Mouse (Mus musculus): ENCODE results near the gene Rgs10.

Gene Rgs10

DNA sequence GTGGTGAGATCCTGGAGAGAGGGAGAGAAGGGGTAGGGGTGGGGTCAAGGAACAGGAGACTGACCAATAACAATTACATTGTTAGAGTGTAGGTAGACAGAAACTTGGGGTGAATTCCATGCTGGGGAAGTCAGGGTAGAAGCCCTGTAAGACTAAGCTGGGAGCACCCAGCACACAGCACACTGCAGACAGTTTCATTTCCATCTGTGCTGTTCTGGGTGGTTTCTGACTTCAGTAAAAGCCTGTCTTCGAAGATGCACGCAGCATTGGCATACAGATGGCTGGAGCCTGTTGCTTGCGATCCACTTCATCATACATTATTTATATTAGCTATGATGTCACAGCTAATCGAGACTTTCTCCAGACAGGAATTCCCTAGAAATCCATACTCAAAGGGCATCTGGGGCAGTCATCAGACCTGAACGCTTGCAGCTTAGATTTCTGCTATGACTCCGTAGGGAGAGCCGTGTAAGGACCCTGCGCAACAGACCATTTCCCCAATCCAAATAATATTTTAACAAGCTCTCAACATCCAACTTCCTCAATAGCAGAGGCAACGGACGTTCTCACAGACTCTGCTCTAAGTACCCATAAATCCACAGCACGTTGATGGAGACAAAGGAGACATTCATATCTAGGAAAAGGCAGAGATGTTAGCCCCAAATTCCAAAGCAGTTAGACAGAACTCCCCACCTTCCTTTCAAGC is 7.7 kb downstream of the Rgs10 start:
- DNase-seq (ENCODE audit: low spot score in 2 of 2): peak in 1 of 2 experiments; percentile 56

DNA sequence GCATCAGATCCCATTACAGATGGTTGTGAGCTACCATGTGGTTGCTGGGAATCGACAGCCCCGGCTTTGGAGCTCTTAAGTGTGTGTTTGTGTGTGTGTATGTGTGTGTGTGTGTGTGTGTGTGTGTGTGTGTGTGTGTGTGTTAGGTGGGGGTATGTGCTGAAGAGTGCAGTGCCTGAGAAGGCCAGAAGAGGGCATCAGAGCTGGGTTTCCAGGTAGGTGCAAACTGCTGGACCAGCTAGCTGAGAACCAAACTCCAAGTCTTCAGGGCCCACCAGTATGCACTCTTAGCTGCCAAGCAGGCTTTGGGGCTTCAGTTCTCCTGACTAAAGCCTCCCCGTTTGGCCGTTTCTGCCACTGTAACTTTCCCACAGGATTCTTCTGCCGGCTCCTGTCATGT is 10.3 kb downstream of the Rgs10 start:
- DNase-seq (ENCODE audit: low spot score in 2 of 2): peak in 1 of 2 experiments; percentile 68

DNA sequence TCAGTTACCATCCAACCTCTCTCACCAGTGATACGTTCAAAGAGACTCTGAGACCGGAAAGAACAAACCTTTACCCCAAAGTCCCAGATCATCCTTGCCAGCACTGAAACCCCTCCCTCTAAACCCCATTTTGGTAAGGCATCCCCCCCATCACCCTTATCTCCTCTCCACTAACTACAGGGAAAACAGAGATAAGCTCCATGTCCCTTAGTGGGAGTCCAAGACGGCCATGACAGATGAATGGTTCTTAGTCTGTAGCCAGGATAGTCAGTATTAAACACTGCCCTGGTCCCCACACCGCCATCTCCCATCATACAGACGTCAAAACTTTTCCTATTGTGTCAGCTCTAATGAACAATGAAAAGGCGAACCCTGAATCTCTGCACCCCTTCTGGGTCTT is 14.6 kb downstream of the Rgs10 start:
- DNase-seq (ENCODE audit: low spot score in 2 of 2): no peak

DNA sequence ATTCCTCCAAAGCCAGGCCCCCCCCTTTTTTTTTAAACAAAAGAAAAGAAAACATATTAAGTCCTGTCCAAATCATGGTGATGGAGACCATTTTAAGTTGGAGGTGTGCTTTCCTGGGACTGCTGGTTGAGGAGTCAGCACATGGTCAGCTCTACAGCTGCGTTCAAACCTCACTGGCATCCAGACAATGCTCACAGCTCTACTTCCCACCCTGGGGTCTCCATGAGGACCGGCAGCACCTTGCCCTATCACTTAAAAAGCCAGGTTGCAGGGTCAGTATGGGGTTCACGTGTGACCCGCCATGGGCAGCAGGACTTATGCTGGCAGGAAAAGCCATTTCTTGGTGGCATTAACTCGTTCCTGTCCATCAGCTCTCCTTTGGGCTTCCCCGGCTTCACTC is 15.0 kb downstream of the Rgs10 start:
- peak in 1 of 2 experiments; percentile 56 for DNase-seq (ENCODE audit: low spot score in 2 of 2)

DNA sequence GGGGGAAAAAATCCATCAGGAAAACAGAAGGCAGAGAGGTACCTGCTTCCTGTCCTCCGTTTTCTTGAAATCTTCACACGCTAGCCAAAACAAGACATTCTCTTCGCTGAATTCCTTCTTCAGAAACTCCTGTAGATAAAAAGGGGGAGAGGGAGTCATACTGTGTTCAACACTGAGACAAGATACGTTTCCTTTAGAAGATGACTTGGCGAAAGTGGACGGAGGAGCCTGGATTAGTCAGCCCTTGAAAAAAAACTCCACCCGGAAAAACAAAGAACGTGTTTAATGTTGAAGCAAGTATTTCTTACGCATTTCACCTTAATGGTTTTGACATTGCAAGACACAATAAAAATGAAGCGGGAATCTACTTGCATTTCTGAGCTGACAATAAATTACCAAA is 15.4 kb downstream of the Rgs10 start:
- no peak for DNase-seq (ENCODE audit: low spot score in 2 of 2)

DNA sequence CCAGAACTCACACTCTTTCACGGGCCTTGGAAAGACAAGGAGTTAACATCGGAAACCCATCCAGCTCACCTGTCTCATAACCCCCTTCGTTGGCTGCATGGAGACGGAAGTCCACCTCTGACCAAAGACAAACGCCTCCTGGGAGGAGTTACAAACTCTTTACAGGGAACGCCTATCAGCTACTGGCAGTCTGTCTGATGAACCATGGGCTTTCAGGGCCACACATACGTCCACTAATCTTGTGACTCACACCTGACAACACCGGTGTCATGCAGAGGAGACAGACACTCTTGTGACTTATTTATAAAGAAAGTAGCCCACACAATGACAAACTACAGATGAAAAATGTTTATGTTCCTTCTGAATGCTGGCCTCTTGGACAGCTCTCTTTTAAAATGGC is 16.0 kb downstream of the Rgs10 start:
- DNase-seq (ENCODE audit: low spot score in 2 of 2): no peak

DNA sequence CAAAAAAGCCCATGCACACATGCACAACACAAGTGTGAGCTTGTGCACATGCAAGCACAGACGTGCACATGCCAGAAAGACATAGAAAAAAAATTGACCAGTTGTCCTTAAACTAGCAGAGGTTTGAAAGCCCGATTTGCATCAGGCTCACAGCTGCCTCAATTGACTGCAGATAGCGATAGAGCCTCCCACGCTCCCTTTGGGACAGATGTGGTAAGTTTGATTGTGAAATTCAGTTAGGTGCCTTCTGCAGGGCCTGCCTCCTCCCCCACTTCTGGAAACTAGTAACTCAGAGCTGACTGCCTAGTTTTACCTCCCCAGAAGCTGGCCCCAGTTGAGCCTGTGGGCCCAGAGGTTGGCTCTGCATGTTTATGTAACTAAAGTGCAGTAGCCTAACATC is 19.9 kb downstream of the Rgs10 start:
- DNase-seq (ENCODE audit: low spot score in 2 of 2): peak in 1 of 2 experiments; percentile 51

DNA sequence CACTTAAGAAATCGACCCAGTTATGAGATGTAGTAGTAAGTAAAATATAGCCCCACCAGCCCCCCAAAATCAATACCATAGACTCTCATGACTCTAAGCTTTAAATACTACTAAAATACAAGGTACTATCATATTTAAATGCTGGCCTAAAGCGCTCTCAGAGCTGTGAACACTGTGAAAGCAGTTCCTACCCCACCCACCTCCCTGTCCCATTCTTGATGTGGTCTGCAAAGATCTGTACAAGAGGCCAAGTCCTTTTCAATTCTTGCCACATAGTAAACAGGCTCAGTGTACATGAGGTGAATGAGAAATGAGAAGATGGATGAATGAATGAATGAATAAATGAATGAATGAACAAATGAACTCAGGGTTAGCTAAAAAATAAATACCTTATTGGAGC is 21.5 kb downstream of the Rgs10 start:
- DNase-seq (ENCODE audit: low spot score in 2 of 2): no peak

DNA sequence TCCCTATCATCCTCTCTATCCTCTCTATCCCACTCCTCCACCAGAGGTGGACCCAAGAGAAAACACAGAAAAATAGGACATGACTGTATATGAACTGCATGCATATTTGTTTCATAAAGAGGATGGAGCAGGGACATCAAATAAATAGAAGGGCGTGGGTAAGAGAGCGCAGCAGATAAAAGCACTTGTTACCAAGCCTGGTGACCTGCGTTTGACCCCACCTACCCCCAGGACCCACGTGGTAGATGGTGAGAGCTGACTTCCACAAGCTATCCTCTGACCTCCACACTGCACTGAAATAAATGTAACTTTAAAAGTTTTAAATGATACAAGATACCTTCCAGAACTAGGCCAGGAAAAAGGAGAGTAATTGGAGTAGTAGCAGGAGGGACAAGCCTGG is 24.8 kb downstream of the Rgs10 start:
- DNase-seq (ENCODE audit: low spot score in 2 of 2): no peak

DNA sequence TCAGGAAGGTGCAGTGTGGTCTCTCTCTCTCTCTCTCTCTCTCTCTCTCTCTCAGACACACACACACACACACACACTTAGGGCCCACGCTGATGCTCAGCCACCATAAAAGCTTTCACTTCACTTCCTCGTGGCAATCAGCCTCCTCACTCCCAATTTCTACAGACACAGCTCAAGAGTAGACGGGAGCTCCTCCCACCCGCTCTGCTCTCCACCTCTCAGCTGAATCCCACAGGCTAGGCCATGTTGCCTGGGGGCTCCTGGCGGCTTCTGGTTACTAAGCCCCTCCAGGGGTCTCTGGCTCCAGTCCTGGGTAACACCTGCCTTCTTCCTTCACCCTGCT is 25.6 kb downstream of the Rgs10 start:
- no peak for DNase-seq (ENCODE audit: low spot score in 2 of 2)

DNA sequence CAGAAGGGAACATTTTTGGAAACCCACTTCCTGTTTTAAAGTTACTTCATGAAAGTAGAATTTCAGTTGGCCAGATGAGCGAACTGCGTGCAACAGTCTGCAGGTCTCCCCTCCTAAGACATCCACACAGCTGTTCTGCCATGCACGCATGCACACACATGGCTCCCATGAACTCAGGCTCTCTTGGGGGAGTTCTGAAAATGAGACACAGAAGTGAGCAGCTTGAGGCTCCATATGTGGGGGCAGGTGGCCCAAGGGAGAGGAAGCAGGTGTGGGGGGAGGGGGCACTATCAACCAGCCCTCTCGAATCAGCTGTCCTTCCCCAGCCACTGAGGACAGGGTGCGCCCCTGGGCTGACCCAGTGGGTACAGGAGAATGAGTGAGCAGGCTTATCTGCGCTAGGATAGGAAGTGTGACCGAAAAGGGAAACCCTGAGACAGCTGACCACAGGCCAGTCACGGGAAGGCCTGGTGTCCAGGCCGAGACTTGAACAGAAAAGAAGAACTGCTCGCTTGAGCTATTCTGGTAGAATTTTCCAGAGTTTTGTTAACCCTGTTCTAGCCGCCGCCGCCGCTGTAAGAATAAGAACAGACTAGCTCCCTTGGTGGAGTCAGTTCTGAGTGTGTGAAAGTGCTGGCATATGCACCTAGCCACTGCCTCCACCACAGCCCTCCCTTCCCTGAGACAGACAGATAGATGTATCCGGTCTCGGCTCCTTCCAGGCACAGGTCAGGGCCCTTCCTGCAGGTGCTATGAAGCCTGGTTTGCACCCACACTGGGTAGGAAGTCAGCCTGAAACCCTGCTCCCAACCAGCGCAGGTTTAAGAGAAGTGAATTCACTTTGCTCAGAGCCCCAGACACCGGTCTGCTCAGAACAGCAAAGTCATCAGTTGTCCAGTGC is 26.2 kb downstream of the Rgs10 start:
- DNase-seq (ENCODE audit: low spot score in 2 of 2): peak; percentile 67 to 81

DNA sequence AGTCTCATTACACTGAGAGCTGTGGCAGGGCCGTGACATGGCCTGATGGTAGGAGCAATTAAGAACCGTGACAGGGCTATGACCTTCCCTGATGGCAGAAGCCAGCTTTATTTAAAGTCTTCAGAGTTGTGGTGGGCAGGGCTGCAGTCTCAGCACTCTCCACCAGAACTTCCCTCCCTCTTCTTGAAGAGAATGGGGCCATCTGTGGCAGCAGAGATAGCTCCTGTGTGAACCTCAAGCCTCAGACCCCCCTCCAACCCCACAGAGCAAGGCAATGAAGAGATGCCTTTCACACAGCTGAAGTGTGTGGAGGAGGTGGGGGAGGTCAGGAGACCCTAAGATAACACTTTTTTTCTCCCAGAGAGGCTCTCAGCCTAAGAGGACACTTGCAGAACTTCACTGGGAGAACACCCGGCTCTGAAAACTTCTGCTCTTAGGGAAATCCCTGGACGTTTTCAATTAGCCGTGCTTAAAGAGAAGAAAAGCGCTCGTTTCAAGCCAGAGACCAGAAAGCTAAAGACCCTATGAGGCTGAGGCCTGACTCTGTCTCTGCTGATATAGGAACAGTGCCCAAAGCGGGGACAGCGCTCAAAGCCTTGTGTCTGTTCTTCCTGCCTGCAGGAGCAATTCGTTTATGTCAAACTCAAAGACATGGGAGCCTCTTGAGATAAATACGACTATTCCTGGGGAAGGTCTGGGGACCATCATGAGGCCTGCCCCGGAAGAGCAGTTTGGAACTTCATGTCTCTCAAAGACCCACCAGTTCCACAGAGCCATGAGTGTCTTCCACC is 27.1 kb downstream of the Rgs10 start:
- DNase-seq (ENCODE audit: low spot score in 2 of 2): no peak

DNA sequence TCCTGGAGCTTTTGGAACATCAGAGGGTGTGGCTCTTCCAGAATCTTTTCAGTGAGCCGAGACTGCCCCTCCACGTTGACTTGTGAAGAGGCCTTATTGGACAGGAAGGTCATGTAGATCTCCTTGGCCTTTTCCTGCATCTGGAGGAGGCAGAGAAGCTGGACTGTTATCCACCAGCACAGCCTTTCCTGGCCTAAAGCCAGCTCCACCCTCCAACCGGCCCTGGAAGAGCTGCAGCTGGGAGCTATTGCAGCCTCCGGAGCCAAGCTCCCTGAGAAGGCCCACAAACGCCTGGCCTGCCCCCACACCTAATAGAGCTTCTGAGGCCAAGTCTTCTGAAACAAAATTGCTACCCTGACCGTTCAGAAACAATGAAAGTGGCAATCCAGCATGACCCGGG is 29.6 kb downstream of the Rgs10 start:
- DNase-seq (ENCODE audit: low spot score in 2 of 2): peak; percentile 79 to 85

DNA sequence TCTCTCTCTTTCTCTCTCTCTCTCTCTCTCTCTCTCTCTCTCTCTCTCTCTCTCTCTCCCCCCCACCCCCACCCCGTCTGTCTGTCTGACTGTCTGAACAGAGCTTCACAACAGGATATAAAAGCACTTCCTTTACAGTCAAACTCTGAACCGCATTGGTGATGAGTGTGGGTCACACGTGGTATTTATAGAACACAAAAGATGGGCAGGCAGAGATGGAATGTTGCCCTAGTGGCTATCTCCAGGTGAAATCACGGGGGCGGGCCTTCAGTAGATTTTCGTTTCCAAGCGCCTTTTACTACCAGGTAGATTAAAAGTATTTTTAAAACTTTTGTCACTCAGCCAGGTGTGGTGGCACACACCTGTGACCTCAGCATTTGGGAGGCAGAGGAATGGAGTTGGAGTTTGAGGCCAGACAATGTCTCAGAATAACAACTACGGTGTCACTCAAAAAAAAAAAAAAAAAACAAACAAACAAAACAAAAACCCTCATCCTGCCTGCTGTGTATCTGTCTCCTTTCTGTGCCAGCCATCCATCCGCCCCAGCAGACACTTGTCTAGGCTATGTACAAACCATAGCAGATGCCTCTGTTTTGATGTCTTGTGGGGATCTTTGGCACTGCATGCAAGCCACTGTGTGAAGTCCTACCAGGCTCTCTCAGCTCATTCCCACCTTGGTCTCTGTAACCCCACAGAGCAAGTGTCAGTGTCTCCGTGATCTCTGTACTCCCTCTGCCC is 34.7 kb downstream of the Rgs10 start:
- no peak for DNase-seq (ENCODE audit: low spot score in 2 of 2)

DNA sequence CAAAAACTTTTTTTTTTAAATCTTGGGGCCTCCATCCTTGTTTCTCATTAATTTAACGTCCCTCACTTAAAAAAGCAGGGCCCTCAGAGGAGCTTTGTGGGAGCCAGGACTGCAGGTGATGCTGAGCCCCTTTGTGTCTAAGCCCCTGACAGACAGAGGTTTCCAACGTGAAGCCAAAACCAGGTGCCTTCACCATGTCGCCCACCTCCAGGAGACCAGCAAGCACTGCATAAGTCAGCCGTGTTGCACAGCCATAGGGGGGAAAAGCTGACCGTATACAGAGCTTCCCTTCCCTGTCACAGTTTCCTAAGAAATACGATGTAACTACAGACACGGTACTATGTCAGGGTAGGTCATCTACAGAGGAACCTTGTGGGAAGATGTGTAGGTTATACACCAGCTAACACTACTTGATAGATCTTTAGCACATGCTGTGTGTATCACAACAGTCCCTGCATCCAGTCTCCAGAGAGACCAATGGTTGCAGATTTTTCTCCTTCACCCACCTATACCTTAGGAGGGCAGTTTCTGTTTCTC is 35.3 kb downstream of the Rgs10 start:
- no peak for DNase-seq (ENCODE audit: low spot score in 2 of 2)

DNA sequence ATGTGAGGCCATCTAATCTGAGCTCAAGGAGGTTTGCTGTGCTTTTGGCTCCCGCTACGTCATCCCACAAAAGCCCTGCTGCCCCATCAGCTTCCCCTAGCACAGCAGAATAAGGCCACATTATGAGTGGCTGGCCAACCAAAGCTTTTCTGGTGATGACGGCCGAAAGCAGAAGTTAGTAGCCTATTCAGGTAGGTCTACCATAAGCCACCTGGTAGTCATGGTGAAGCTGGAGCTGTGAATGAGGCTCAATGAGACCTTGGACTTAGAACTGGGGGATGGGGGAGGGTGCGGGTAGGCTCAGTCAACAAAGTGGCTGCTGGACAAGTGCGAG is 36.1 kb downstream of the Rgs10 start:
- no peak for DNase-seq (ENCODE audit: low spot score in 2 of 2)

DNA sequence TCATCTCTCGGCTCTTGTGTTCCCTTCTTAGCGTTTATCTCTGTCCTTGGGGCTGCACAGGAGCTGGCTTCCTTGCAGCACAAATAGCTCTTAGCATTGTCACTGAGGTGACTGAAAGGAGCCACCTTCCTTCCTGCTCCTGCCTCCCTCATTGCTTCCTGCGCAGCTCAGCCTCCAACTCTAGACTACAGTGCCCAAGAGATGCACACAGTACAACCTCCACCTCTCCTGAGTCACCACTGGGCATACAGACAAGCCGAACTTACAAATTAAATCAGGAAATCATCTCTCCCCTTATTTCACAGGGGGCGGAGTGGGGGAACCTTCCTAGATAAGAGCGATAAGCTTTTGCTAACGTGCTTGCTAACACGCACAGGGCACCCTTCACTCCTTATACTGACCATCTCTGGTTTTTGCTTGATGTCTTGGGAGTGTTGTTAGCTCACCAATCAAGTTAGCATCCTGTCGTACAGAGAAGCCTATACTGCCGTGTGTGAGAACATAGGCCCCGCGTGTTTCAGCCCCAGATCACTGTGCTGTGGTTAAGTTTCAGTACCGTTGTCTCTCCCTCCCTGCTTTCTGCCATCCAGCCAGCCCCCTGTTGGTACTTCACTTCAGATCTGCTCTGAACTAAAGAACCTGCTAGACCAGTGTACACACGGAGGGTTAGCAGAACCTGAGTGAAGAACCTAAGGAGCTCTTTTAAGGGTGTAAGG is 36.6 kb downstream of the Rgs10 start:
- DNase-seq (ENCODE audit: low spot score in 2 of 2): no peak

DNA sequence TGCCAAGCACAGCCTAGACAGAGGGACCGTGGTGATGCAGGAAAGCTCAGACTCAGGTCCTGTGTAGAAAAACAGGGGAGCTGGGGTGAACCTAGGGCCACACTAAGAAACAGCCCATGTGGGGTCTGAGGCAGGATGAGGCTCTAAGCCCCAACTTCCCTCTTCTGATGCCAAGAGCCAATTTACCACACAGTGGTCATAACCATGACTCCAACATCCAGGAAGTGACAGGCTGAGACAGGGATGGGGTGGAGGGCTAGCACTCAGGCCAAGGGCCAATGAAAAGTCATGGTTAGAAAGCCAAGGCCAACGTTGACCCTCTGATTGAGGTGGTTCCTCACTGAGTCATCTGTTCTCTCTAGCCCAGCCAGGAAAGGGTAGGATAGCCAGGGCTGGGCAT is 37.6 kb downstream of the Rgs10 start:
- no peak for DNase-seq (ENCODE audit: low spot score in 2 of 2)

DNA sequence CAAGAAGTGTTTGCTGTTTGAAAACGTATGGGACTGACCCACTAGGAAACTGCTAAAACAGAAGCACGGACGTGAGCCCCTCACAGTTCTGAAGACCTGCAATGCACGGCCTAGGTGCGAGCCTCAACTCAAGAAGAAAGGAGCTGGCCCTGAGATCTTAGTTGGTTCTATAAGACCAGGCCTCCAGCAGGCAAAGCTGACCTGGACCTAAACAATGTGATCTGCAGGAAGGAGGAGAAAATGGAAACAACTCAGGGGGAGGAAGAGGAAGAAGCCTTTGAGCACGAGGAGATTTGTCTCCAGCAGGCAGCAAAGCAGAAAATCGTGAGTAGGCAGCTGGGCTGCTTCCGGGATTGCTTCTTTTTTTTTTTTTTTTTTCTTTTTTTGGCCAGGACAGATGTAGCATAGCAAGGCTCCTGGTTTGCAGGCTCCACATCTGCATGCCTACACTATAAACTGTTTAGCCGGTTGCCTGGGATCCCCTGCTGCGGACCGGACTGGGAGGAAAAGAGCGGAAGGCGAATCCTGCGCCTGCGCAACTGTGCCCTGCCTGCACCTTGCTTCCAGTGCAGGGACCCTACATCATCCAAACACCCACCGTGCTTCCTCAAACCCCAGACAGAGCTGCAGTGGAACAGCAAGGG is 39.3 kb downstream of the Rgs10 start:
- DNase-seq (ENCODE audit: low spot score in 2 of 2): no peak

DNA sequence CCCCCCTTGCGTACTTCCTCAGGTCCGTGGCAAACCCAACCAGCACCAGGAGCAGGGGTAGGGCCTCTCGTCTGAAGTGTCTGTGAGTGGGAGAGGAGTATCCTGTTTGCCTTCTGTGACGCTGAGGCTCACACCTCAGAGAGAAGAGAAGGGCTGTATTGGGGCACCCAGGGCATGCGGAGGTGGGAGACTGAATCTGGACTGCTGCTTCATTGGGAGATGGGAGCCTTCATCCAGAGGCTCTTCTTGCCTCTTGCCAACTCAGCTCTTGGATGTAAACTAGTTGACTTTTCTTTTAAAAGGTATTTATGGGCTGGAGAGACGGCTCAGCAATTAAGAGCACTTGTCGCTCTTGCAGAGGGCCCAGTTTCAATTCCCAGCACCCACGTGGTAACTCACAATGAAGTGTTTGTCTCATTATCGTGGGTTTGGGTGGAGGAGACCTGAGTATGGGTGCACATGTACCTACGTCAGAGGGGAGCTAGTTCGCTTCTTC is 42.3 kb downstream of the Rgs10 start:
- no peak for DNase-seq (ENCODE audit: low spot score in 2 of 2)

Measured in spleen, postnatal 4 days (tissue).